Mouse (Mus musculus) kidney, adult 2 months (tissue): ENCODE measurements around the gene Rfx4.

Experiments
- CTCF ChIP-seq: fragments of 200-500 bp; conservative IDR thresholded peaks from 2 replicates; pipeline ENCODE4 v1.5.1; 2011; ENCODE audit warnings: low read depth, mild to moderate bottlenecking, control low read depth, low read length, moderate library complexity, mixed read lengths; ENCODE audit not compliant: insufficient read depth, insufficient read length
- POLR2A ChIP-seq: fragments of 200-500 bp; IDR thresholded peaks from one replicate; pipeline ENCODE4 v1.6.1; 2011; ENCODE audit warnings: low read depth, low read length, control low read depth

GRCm38 (mm10) chr10:84727760-84728159 is 28.1 kb upstream of the Rfx4 start:
- no peak for TF ChIP-seq CTCF
- no peak for TF ChIP-seq POLR2A
